Mouse (Mus musculus) liver, embryonic 14.5 days (tissue): Measurements from ENCODE around the gene Rasgef1a. TPM values are rescaled to one million over a fixed set of nuclear protein-coding genes. Genes with fewer than 3 reads are reported as not detected.

Experiments used
- ATAC-seq: fragments of 200-750 bp; cut with Nextera tagmentation; 2 replicates; pipeline ENCODE4 v1.8.0; 2017; ENCODE audit warnings: moderate number of reproducible peaks, mild to moderate bottlenecking, moderate library complexity; ENCODE audit not compliant: insufficient read depth
- DNase-seq, 3 experiments: peaks; one replicate each; pipeline ENCODE4 v3.0.0-alpha.2; 2012 to 2013; ENCODE audit warnings: low read depth in 3 of 3, low spot score in 3 of 3
- H3K27ac ChIP-seq: fragments of 300-500 bp; sonication (generic); 2 replicates; pipeline ENCODE4 v1.5.1; 2014; ENCODE audit warnings: moderate library complexity, mild to moderate bottlenecking, control low read depth, inconsistent platforms
- H3K27me3 ChIP-seq: fragments of 300-500 bp; sonication (generic); 2 replicates; pipeline ENCODE4 v1.6.1; 2014; ENCODE audit warnings: mild to moderate bottlenecking, low read length, moderate library complexity; ENCODE audit not compliant: control insufficient read depth, insufficient read depth
- H3K36me3 ChIP-seq: fragments of 300-500 bp; sonication (generic); replicated peaks from 2 replicates; pipeline ENCODE4 v1.6.1; 2014; ENCODE audit warnings: low read depth; ENCODE audit not compliant: control insufficient read depth, insufficient read depth
- H3K4me1 ChIP-seq, 2 experiments: fragments of 200-500 bp in 1 of 2; fragments of 300-500 bp in 1 of 2; sonication (generic) in 1 of 2; replicated peaks; 2 replicates each; pipeline ENCODE4 v1.6.1; 2012 to 2014; ENCODE audit warnings: antibody characterized with exemption in 1 of 2, inconsistent platforms in 1 of 2, low read length in 1 of 2; ENCODE audit not compliant: control insufficient read depth in 2 of 2, insufficient read depth in 2 of 2
- H3K4me2 ChIP-seq: fragments of 300-500 bp; sonication (generic); 2 replicates; pipeline ENCODE4 v1.6.1; 2014; ENCODE audit warnings: low read depth, mild to moderate bottlenecking, control low read depth, moderate library complexity
- H3K4me3 ChIP-seq, 2 experiments: fragments of 200-500 bp in 1 of 2; fragments of 300-500 bp in 1 of 2; sonication (generic) in 1 of 2; 2 replicates each; pipeline ENCODE4 v1.5.1; 2012 to 2014; ENCODE audit warnings: low read depth in 2 of 2, low read length in 2 of 2, mild to moderate bottlenecking in 2 of 2, control low read depth in 1 of 2, inconsistent platforms in 1 of 2, moderate library complexity in 1 of 2; ENCODE audit not compliant: insufficient read depth in 1 of 2
- H3K9ac ChIP-seq: fragments of 300-500 bp; sonication (generic); replicated peaks from 2 replicates; pipeline ENCODE4 v1.6.1; 2014; ENCODE audit warnings: mild to moderate bottlenecking, control low read depth, moderate library complexity
- H3K9me3 ChIP-seq: fragments of 300-500 bp; sonication (generic); 2 replicates; pipeline ENCODE4 v1.6.1; 2016; ENCODE audit warnings: low read length, mixed read lengths; ENCODE audit not compliant: control insufficient read depth
- CTCF ChIP-seq: IDR thresholded peaks from 2 replicates; pipeline ENCODE4 v1.5.1; 2016; ENCODE audit warnings: antibody characterized with exemption, low read depth, control low read depth
- EP300 ChIP-seq: IDR thresholded peaks from 2 replicates; pipeline ENCODE4 v1.6.1; 2016; ENCODE audit warnings: antibody characterized with exemption, low read depth
- WGBS: fragments of 180-500 bp; shearing (Covaris S2); extraction: QIAGEN DNeasy Blood & Tissue Kit; methylation state at CpG from one replicate; pipeline ENCODE4 v1.1.7; 2014; ENCODE audit not compliant: insufficient replicate concordance; 5-methylcytosine and 5-hydroxymethylcytosine counted together
- polyA plus RNA-seq, 2 experiments: library from polyadenylated mRNA; depleted of rRNA in 1 of 2; stranded (reverse) in 1 of 2; unstranded in 1 of 2; fragments of >200 nt; fragmentation: Nextera tagmentation in 1 of 2; extraction: Ambion mirVana in 1 of 2; gene quantifications; 2 replicates each; pipeline versions ENCODE4 v1.2.1 to v1.2.3; 2012 to 2014

Rasgef1a gene
- polyA plus RNA-seq, 2 experiments, result 0.04 TPM; not detected in 1

- ATAC-seq (no peak), DNase-seq (no peak)
Observed at GRCm38 (mm10) chr6:118036866-118037265, 25.6 kb downstream of the Rasgef1a start.

DNA sequence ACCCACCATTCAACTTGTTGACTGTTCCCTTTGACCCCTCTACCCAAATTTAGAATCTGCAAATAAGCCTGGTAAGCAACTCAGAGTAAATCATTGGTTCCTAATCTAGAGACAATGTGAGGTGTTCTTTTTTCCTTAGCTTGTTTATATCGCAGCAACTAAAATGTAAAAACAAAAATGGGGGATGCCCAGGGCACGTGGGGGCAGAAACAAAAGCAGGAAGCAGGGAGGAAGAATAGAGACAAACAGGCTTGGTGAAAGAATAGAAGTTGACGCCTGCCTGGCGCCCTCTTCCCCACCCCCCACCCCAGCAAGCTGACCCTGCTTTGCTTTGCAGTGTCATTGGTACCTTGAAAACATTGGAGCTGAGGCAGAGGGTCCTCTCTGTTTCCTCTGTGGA lies 33.9 kb downstream of the Rasgef1a start:
- DNase-seq, result no peak
- no peak for TF ChIP-seq CTCF
- TF ChIP-seq EP300, result no peak
- Histone ChIP-seq H3K9ac (no peak overlapping the region), H3K27ac (no peak overlapping the region), H3K4me3 (no peak overlapping the region), H3K4me2 (no peak overlapping the region), H3K36me3 (no peaks in the 10 kb centered on the region), H3K4me1 (no peaks in the 10 kb centered on the region), H3K9me3 (no peaks in the 10 kb centered on the region), H3K27me3 (no peaks in the 10 kb centered on the region)
- WGBS, result 22% methylated on average over 4 of the region's 4 CpGs
- ATAC-seq, result no peak

More at GRCm38 (mm10) chr6:118036866-118037265, 25.6 kb downstream of the Rasgef1a start:
- H3K27ac ChIP-seq, result no peak overlapping the region
- no peaks in the 10 kb centered on the region for H3K36me3 ChIP-seq
- H3K4me3 ChIP-seq, result no peak overlapping the region
- no peaks in the 10 kb centered on the region for H3K9me3 ChIP-seq
- no peaks in the 10 kb centered on the region for H3K4me1 ChIP-seq
- no peak overlapping the region for H3K4me2 ChIP-seq
- no peak overlapping the region for H3K9ac ChIP-seq
- TF ChIP-seq EP300, result no peak
- TF ChIP-seq CTCF, result no peak
- WGBS, result 39% methylated on average over 5 of the region's 5 CpGs
- no peaks in the 10 kb centered on the region for H3K27me3 ChIP-seq

DNA sequence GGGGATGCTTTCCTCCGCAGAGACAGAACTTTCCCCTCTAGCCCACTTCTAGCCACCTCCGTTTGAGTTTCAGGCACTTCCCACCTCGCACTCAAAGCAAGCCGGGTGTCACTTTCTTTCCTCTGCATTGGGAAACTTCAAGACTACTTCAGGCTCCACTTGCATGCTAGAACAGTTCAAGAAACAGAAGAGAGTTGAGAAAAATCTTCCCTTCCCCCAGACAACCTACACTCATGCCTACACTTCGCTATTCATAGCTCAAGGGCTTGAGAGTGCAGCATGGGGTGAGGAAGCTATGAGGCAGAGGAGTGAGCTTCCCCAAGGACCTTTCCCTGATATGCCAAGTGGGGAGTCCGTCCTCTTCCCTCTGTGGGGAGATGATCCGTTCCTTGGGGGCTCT lies 34.7 kb downstream of the Rasgef1a start:
- Histone ChIP-seq H3K27ac (no peak overlapping the region), H3K4me2 (no peak overlapping the region), H3K9ac (no peak overlapping the region), H3K36me3 (no peaks in the 10 kb centered on the region), H3K4me1 (no peaks in the 10 kb centered on the region), H3K9me3 (no peaks in the 10 kb centered on the region), H3K4me3 (no peak overlapping the region), H3K27me3 (no peaks in the 10 kb centered on the region)
- no peak for TF ChIP-seq CTCF
- TF ChIP-seq EP300, result no peak
- ATAC-seq (no peak), DNase-seq (no peak)
- 38% methylated on average over 7 of the region's 7 CpGs for WGBS

GRCm38 (mm10) chr6:118046511-118046910 lies 35.3 kb downstream of the Rasgef1a start:
- no peak for DNase-seq
- Histone ChIP-seq H3K4me1 (no peaks in the 10 kb centered on the region), H3K9me3 (no peaks in the 10 kb centered on the region), H3K36me3 (no peaks in the 10 kb centered on the region), H3K4me3 (no peak overlapping the region), H3K9ac (no peak overlapping the region), H3K27me3 (no peaks in the 10 kb centered on the region), H3K27ac (no peak overlapping the region), H3K4me2 (no peak overlapping the region)
- 42% methylated on average over 3 of the region's 3 CpGs for WGBS
- TF ChIP-seq EP300, result no peak
- TF ChIP-seq CTCF, result no peak
- no peak for ATAC-seq

- Histone ChIP-seq H3K4me1 (no peaks in the 10 kb centered on the region), H3K27ac (no peak overlapping the region), H3K27me3 (no peaks in the 10 kb centered on the region), H3K9me3 (no peaks in the 10 kb centered on the region), H3K4me3 (no peak overlapping the region), H3K9ac (no peak overlapping the region), H3K36me3 (no peaks in the 10 kb centered on the region), H3K4me2 (no peak overlapping the region)
- ATAC-seq (no peak), DNase-seq (no peak)
- TF ChIP-seq CTCF (no peak), EP300 (no peak)
Observed at GRCm38 (mm10) chr6:118046924-118047323, 35.7 kb downstream of the Rasgef1a start.
